Mouse (Mus musculus) spleen, adult 18-20 months (tissue): ENCODE measurements at regions not wholly inside any gene's neighbourhood (a gene's known extent, or its start where the extent isn't known, plus 50 kb on each side); places are given as distances from the start of the nearest gene placed in this dataset.

ENCODE experiments used
- DNase-seq, 2 experiments: peaks; one replicate each; pipeline ENCODE4 v3.0.0; 2022; ENCODE audit warnings: mixed read lengths in 2 of 2

DNA sequence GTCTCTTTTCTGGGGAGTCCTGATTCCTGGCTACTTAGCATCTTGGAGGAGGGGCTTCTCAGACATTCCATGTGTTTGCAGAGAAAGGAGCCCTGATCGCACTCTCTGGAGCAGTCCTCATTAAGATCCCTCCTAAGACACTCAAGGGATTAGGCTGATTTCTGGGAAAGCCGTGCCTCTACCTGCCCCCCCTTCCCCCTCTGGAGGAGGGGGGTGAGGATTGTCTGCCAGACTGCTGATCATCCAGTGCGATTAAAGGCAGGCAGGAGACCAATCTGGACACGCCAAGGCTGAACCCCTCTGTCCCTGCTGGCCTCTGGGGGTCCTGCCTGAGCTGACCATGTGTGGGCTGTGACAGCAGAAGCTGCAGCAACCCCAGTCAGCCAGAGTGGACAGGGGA lies 65.4 kb downstream of the Vegfa start:
- no peak for DNase-seq

DNA sequence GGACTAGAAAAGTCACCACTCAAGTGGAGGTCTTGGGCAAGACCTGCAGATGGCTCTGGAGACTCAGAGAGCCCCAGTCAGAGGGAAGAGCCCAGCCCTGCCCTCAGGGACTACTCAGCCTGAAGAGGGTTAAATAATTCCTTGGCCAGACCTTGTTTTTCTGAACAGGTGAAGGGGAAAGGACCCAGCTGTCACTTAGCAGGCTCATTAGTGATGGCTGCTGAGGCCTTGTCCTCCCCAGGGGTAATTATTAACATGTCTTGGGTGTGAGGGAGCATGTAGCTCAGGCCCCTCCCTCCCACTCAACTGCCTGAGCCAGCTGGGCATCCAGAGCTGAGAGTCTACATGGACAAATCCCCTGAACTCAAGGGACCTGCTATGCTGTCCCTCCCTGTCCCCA lies 68.1 kb downstream of the Vegfa start:
- no peak for DNase-seq

DNA sequence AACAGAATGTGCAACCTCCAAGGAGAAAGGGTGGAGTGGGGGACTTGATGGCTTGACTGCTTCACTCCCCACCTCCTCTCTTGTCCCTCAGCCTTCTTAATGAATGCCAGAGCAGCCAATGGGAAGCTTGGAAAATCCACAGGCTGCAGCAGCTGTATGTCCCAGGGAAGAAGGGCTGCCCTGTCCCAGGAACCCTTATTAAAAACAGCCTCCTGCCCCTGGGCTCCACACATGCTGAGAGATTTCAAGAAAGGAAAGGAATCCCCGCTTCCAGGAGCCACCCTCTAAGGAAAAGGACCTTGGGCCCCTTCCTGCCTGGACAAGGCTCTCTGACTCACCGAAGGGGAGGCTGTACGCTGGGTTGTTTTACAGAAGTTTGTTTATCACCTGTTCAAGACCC lies 68.8 kb downstream of the Vegfa start:
- no peak for DNase-seq

DNA sequence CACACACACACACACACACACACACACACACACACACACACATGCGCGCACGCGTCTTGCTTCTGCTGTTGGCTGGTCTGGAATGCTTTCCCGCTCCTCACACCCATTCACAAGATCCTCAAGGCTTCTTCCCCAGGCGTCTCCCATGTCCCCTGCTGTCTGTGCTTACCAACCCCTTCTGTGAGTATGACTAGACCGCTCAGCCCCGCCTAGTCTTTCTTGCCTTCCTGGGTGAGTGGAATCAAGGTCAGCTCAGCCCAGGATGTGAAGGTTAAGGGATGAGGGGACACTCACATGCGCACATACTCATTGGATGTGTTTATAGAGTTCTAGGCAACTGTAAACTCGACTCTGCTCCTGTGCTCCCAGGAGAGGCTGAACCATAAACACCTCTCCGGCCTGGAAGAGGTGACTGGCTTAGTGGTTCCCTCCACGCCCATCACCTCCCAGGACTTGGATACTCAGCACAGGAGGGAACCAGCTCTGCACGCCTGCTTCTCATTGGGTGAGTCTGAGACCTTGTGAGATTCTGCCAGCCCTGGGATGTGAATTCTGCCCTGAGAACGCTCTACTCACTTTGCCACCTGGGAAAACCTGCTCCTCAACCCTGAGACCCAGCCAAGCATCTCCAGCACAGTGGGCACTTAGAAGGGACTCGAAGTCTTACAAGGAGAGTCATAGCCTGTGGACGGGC lies 70.4 kb downstream of the Vegfa start:
- DNase-seq: no peak

DNA sequence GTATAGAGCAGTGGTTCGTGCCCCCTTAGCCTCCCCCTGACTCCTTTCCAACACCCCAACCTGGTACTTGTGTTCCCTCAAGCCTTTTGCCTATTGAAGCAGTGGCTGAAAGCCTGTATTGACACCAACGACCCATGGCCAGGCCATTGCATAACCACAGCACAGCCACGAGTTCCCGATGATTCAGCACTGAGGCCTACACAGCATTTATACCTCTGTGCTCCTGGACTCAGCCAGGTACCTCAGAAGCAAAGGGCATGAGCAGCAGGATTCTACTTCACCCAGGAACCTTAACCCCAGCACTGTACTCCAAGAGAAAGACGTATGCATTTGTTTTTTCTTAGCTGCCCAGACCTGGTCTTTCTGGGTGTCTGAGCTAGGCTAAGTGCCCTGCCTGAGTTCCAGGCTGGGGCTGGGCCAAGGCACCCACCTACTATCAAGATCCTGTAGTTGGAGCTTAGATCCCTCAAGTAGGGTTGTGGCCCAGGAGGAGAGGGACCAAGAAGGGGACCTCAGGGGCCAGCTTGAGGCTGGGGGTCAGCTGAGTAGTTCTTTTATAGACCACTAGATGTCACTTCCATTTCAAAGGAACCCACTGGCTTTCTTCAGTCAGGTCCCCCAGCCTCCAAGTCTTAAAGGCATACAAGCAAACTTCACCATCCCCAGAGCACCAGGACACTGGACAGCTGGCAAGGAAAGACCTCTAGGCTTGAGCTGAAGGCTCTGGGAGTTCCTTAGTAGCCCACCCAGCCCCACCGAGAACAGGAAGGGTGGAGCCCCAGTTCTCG lies 73.9 kb downstream of the Vegfa start:
- no peak for DNase-seq

DNA sequence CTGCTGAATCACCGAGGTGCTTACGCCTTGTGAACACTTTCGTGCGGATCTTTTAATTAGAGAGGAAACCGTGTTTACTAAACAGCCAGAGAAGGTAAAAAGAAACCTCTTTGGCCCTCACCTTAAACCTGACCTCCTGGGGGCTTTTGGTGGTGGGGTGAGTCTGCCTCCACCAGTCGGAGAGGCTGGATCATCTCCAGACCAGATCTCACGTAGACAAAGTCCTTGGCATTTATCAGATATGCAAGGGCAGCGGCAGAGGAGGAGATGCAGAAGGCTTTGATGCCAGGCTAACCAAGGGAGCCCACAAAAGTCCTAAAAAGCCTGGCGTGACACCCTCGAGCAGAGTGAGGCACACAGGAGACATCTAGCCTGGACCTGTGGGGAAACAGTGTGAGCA lies 76.7 kb downstream of the Vegfa start:
- DNase-seq: no peak

DNA sequence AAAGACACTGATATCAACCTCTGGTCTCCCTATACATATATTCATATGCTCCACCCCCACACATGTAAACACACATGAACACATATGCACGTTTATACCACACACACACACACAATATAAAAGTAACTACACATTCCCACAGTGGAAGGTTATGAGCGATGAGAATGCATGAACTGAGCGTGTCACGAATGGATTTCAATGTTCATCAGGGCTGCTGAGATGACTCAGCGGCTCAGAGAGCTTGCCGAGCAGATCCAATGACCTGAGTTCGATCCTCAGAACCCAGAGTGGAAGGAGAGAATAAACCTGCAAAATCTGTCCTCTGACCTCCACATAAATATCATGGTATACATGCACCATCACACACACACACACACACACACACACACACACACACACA lies 77.3 kb downstream of the Vegfa start:
- no peak for DNase-seq

DNA sequence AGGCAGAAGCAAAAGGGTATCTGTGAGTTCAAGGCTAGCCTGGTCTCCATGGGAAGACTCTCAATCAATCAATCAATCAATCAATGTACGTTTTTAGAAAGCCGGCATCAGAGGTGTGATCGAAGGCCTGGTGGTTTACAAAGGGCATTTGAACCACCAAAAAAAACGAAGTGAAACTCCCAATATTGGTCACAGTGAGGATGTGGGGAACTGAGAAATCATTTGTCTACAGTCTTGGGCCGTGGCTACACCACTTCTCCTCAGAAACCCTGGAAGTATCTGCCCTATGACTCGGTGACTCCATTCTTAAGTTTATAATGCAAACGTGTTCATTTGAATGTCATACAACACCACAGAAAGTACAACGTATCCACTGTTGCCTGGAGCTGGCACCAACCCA lies 78.6 kb downstream of the Vegfa start:
- DNase-seq: no peak

DNA sequence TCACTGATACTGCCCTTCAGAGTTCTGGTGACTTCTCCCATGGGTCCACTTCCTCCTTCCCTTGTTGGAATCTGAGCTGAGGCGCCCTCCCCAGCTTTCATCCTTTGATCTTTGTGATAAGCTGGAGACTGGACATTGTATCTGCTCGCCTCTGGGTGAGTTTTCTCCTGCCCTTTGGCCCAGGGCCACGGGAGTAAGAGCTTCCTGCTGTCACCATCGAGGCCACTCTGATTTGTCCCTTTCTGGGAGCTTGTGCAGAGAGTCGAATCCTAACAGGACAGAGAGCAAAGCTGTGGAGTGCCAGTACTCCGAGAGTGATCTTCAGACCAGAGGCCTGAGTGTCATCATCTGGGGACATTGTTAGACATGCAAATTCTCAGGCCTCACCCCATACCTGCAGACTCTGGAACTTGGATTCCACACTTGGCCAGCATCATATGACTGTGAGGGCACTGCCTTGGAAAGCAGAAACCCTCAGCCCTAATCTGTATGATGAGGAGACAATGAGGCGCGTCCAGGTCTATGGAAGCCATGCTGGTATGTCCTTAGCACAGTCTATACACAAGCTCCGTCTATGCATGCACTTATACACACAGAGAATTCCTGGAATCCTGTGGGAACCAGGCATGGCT lies 81.5 kb downstream of the Vegfa start:
- no peak for DNase-seq

DNA sequence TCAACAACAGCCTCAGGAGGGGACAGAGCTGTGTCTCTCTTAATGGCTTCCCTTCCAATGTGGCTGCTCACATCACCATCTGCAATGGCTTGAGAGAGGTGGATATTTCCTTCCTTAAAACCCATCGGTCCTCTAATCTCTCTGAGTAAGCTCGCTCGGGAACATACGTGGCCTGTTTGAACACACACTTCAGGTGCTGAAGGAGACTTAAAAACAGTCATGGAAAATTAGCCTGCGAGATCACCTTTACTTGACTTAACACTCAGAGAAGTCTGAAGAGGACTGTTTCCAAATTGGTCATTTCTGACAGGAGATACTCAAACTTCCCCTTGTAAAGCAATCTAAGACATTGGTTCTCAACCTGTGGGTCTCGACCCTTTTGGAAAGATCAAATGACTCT lies 83.0 kb downstream of the Vegfa start:
- DNase-seq: no peak

DNA sequence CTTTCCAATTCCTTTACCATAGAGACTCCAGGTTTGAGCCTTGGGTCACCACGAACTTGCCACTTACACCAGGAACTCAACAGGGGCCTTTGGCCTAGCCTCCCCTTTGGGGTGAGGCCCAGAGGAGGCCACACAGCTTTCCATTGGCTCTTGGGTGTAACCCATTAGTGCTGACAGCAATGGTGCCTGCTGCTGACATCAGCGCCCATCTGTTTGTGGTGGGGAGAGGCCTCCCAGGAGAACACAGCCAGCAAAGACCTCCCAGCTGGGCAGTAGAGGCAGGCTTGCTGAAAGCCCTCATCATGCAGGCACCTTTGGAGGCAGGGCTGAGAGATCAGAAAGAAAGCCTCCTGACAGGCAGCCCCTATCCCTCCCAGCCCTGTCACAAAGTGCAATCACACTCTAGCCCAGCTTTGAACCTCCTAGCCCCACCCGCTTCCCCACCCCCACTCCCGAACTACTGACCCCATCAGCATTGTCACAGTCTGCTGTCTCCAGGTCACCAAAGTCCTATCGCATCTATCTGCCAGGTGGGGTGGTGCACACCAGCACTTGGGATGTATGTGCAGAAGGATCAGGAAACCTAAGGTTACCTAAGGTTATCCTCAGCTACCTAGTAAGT lies 83.7 kb downstream of the Vegfa start:
- DNase-seq: no peak

DNA sequence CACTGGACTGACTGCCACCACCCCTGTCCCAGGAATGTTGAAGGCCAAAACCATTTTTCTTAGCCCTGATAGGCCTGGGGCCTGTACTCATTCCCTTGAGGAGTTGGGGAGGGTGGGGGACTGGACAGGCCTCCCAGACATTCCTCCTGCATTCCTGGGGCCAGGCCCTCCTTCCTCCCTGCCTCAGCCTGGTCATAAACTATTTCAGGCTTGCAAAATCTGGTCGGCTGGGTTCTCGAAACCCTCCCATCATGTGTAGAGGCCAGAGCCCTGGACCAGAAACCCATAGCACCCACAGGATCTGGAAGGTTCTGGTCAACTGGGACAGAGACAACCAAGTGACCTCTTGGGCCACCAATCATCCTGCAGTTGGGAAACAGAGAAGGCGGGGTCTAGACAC lies 87.2 kb downstream of the Vegfa start:
- no peak for DNase-seq

DNA sequence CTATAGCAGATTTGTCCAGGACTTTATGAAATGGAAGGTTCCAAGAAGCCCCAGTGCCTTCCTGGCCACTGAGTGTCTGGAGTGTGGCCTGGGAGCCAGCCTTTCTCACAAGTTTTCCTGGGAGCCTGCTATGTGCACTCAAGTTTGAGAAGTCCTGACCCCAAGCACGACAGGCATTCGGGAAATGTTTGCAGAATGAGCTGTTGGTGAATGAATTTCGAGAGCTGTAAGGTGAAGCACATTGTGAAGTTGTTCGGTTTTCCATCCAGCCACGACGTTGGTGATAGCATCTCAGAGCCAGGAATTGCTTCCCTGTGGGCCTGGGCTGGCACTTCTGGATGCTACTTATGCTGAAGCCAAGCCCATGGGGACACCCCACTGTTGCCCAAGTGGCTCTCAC lies 88.9 kb downstream of the Vegfa start:
- DNase-seq: no peak

DNA sequence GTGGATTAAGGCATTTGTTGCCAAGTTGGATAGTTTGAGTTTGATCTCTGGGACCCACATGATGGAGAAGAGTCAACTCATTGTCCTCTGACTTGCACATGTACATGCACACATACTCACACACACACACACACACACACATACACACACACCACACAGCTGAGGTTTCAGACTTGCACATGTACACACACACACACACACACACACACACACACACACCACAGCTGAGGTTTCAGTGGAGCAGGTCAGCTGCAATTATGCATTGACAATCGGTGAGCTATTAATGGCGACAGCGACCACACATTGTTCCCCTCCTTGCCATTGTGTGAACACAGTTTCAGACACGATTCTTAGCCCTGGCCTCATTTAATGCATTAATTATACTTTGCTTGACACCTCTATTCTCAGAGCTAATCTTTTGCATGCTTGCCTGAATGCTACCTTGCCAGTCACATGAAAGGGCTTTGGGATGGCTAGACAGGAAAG lies 90.2 kb downstream of the Vegfa start:
- DNase-seq: no peak

DNA sequence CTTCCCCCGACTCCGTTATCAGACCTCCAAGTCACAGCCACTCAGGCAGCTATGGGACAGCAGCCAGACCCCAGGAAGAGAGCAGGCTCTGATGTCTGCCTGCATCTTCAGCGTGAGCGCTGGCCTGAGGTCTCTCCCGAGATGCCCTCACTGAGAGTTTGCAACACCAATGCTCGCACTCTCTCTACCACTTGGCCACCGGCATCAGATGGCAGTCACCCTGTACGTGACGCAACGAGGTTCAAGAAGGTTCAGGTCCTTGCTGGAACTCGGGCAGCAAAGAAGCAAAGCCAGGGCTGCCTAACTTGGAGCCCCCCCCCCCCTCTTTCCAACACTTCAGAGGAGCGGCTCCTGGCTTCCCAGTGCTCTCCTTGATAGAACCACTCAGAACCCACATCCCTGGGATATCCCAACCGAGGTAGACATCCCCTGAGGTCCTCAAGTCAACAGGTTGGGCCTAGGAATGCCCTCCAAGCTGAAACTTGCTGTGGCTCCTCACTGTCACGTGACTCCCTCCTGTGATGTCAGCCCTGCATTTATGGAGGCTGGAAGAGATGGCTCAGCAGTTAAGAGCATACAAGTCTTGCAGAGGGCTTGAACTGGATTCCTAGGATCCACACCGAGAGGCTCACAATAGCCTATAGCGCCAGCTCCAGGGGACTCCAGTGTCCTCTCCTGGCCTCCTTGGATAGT lies 91.9 kb downstream of the Vegfa start:
- no peak for DNase-seq

DNA sequence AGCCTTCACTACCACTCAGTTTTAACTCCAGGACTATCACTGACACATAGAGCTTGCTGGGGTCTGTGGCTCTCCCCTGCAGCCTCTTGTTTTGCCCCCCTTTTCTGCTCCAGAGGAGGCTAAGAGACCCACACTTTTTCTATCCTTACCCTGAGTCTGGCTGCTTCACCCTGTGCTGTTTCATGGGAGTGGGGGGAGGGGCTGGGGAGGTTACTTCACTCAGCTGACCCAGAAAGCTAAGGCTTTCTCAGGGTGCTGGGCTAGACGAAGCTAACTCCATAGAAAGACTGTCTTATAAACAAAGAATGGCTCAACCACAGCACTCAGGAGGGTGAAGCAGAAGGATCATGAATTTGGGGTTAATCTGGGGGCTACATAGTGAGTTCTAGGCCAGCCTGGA lies 93.9 kb downstream of the Vegfa start:
- no peak for DNase-seq

DNA sequence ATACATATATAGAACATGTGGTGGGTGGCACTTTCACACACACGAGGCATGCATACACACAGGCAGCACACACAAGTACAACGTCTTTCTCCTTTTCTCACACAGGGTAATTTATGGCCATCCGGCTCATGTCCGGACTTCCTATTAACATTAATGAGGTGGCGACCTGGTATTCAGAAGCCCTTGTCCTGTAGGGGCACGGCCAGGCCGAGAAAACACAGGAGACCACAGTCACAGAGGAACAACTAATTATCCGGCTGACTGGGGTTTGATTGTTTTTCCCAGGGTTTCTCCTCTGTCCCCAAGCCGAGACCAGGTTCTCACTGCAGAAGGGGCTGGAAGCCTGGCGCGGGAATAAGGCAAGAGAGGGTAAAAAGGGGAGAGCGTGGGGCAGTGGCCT lies 95.6 kb downstream of the Vegfa start:
- DNase-seq: no peak

DNA sequence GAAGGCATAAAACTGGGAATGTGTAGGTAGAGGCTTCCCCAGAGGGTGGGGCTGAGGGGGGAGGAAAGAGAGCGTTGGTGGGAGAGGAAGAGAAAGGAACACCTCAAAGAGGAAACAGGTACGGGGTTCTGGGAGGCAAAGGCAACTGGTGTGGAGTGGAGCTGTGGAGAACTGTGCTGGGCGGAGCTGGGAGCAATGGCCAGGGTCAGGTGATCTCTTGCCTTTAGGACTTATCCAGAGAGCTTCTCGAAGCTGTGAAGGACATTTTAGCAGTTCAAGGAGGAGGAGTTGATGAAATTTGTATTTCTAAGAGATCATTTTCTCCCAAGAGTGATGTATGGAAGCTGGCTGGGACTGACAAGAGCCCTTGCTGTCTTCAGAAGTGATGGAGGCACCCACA lies 96.9 kb downstream of the Vegfa start:
- no peak for DNase-seq

DNA sequence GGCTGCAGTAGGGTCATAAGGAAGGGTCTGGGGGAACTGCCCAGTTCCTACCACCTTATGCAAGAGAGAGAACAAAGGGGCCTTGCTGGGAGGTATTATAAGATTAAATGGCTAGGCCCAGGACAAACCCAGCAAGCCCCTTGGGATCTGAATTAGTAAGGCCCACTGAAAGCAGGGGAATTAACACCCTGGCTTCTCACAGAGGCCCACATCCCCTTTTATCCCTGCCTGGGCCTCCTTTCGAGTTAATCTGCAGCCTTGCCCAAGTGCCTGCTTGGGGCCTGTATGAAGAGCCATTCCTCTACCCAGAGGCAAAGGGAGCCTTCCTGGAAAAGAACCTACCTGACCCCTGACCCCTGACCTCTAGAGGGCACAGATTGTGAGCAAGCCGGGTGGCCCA lies 98.2 kb downstream of the Vegfa start:
- no peak for DNase-seq

DNA sequence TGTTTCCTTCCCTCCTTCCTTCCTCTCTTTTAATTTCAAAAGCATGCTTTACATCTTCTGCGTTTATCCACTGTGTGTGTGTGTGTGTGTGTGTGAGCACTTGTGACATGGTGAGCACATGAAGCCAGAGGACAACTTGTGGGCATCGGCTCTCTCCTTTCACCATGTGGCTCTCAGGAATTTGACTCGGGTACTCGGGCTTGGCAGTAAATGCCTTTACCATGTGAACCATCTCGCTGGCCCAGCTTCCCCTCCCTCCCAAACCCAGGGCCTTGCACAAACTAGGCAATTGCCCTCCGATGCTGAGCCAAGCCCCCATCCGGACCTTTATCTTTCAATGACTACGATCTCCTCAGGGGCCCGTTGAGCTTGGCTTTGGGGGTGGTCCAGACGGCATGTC lies 99.1 kb downstream of the Vegfa start:
- DNase-seq: no peak

DNA sequence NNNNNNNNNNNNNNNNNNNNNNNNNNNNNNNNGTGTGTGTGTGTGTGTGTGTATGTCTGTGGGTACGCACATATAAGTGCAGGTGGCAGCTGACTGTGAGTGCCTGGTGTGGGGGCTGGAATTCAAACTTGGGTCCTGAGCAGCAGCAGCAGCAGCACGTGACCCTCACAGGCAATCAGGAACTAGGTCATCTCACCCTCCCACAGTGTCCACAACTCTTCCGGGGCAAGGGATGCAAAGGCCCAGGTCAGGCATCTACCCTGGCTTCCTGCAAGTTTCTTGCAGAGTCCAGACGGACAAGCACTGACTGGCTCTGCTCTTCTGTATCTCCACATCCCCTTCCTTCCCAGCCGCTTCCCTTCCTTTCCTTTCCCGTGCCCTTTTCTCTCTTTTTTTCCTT lies 99.6 kb downstream of the Vegfa start:
- DNase-seq: no peak

DNA sequence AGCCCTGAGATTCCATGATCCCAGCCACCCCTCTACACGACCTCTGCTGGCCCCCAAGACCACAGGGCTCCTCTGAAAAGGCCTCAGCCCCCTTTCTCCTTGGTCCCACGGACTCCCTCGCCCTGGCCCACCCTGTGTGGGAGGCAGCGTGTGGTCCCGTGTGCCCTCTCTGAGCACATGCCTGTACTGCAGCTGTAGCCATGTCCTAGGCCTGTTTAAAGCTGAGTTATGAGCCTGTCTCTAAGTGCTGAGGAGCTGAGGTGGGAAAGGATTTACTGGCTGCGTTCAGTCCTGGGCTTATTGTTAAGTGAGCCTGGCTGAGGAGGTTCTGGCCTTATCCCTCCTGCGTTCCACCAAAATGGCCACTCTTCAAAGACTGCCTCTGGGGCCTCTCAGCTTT lies 102.6 kb downstream of the Vegfa start:
- no peak for DNase-seq

DNA sequence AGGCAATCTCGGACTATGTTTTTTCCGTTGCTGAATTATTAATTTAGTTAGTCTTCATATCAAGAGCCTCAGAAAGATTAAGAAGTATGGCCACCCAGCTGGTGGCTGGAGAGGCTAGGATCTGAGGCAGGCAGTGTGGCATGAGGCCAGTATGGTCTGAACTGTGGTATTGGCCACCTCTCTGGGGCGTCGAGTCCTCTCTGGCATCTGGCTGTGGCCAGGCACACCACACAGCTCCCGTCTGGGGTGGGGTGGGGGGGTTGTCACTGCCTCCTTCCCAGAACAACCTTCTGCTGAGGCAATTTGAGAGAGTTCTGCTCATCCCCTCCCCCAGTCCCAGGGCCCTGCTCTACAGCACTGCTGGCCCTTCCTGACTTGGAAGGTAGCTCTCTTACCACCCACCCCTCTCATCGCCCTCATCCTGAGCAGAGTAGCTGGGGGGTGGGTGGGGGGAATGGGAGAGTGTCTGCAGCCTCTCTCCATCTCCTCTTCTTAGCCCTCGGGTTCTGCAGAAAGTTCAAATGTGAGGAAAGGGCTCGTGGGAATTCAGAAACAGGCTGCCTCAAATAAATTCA lies 103.2 kb downstream of the Vegfa start:
- DNase-seq: no peak
